25 mouse cellular contexts compared by ENCODE assay signal in the genomic region with DNA sequence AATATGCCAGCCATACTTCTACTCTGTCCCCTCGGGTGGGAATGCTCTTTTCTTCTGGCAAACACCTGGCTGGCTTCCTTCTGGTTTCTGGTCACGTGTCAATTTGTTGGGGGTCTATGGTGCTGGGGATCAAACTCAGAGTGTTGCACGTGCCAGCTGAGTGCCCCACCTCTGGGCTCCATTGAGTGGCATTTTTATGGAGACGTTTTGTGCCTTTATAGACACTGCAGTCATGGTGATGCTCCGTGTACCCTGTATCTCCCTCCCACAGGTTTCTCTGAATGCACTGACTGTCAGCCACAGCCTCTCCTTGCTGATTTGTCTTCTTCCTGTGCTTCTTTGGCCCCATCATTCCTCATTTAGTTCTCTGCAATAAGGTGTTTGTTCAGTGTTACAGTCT. TPM values are rescaled to one million over a fixed set of nuclear protein-coding genes. Genes with fewer than 3 reads are reported as not detected.
"Had no signal": no experiment of that assay in that cellular context is flagged by ENCODE, and none has a peak within 500 bp of the region (broad histone marks: within the 10 kb centered on the region; RNA-seq: fewer than 3 reads in every experiment).

No protein-coding gene starts in this region.

- H3K27me3 ChIP-seq: intestine, embryonic 15.5 days; limb, embryonic 12.5 days; limb, embryonic 15.5 days; megakaryocyte, embryonic 14.5 days; midbrain, embryonic 13.5 days; neural tube, embryonic 13.5 days had no signal

- H3K4me2 ChIP-seq: intestine, embryonic 15.5 days; limb, embryonic 12.5 days; limb, embryonic 15.5 days; liver, embryonic 11.5 days; lung, embryonic 14.5 days; midbrain, embryonic 13.5 days; neural tube, embryonic 13.5 days had no signal

- H3K9ac ChIP-seq: intestine, embryonic 15.5 days; limb, embryonic 12.5 days; limb, embryonic 15.5 days; liver, embryonic 14.5 days; liver, postnatal 0 days; lung, embryonic 14.5 days; midbrain, embryonic 13.5 days; neural tube, embryonic 13.5 days had no signal

- ATAC-seq: intestine, embryonic 15.5 days; lung, postnatal 0 days; midbrain, embryonic 13.5 days; midbrain, embryonic 16.5 days had no signal

- H3K4me3 ChIP-seq: intestine, embryonic 15.5 days; limb, embryonic 12.5 days; limb, embryonic 15.5 days; megakaryocyte, embryonic 14.5 days; midbrain, embryonic 10.5 days; midbrain, embryonic 13.5 days; myocyte; neural tube, embryonic 13.5 days had no signal

- H3K4me1 ChIP-seq: intestine, embryonic 15.5 days; limb, embryonic 12.5 days; limb, embryonic 15.5 days; midbrain, embryonic 10.5 days; midbrain, embryonic 13.5 days; neural tube, embryonic 13.5 days had no signal

- H3K9me3 ChIP-seq: intestine, embryonic 15.5 days; limb, embryonic 12.5 days; limb, embryonic 15.5 days; midbrain, embryonic 10.5 days; neural tube, embryonic 13.5 days had no signal

- H3K27ac ChIP-seq: intestine, embryonic 15.5 days; limb, embryonic 12.5 days; limb, embryonic 15.5 days; liver, embryonic 14.5 days; midbrain, embryonic 10.5 days; midbrain, embryonic 13.5 days; neural tube, embryonic 13.5 days; stomach, postnatal 0 days had no signal

- DNase-seq: kidney, adult 11 months; kidney, adult 9 months; kidney, postnatal 25 days; layer of hippocampus, adult 9-11 months; left cerebral cortex, postnatal 4 days; liver, postnatal 0 days; lung, embryonic 14.5 days; retina, postnatal 1 day; thymus, adult 2 months; thymus, postnatal 14 days; thymus, postnatal 4 days had no signal

RNA-seq across cellular contexts. Expression of a gene that starts 34.5 kb away (rescaled TPM):
- total RNA-seq: monocyte, adult 5-6 weeks had no signal
- polyA plus RNA-seq: liver, postnatal 0 days had no signal
